Mouse (Mus musculus) spleen, postnatal 14 days (tissue): Measurements from ENCODE around the gene Fyco1.

ENCODE experiments used
- DNase-seq, 2 experiments: peaks; one replicate each; pipeline ENCODE4 v3.0.0; 2021 to 2022; ENCODE audit warnings: low spot score in 2 of 2

Gene Fyco1

DNA sequence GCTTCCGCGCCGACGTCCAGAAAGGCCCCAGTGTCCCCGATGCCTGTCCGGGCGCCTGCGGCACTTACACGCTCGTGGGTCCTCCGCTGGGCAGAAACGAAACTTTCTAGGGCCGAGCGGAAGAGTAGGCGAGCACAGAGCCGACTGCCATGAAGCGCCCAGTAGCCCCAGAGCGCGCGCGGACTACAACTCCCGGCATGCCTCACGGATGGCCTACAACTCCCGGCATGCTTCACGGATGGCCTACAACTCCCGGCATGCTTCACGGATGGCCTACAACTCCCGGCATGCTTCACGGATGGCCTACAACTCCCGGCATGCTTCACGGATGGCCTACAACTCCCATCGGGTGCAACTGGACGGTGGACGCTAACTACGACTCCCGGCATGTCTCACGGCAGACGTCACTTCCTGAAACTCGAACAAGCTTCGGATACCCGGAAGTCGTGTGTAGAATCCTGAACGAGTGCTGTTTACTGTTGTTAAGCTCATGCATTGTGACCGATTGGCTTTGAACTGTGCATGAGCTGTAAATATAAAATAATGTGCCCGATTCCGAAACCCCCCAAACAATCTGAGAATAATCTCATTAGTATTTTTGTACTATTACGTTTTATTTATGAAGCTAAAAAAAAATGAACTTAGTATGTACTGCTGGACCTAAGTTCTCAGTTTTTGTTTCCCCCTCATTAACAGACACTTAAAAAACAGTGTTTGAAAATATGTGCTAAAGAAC is at the start of gene Fyco1:
Gene Fyco1, minus strand, starts transcription at position 187 of the 736 bp plus-strand sequence.
- DNase-seq = peak; percentile 85 to 89

DNA sequence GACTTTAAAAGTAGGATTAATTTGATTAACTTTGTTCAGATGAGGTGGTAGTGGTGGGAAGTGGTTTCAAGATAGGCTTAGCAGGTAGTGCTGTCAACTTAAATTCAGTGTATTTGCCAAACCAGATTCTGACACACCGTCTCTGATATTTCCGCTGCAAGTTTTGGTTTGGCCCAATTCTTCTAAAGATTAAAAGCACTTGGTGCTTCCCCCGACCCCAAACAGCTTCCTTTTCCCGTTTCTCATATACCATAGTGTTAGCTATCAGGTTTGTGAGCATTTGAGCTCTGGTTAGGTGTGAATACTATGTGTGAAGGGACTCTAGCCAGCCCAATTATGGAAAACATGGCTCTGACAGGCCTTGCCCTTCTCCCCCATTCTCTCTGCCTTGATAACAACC is 20.4 kb upstream of the Fyco1 start:
- DNase-seq = no peak

GRCm38 (mm10) chr9:123869167-123869784 is 17.6 kb upstream of the Fyco1 start:
- DNase-seq = no peak

GRCm38 (mm10) chr9:123863641-123864040 is 11.9 kb upstream of the Fyco1 start:
- DNase-seq = no peak

GRCm38 (mm10) chr9:123862895-123863616 is 11.4 kb upstream of the Fyco1 start:
- no peak for DNase-seq

GRCm38 (mm10) chr9:123861929-123862328 is 10.2 kb upstream of the Fyco1 start, which contains the start of gene Xcr1:
Gene Xcr1, minus strand, starts transcription at chr9:123862029.
- no peak for DNase-seq

DNA sequence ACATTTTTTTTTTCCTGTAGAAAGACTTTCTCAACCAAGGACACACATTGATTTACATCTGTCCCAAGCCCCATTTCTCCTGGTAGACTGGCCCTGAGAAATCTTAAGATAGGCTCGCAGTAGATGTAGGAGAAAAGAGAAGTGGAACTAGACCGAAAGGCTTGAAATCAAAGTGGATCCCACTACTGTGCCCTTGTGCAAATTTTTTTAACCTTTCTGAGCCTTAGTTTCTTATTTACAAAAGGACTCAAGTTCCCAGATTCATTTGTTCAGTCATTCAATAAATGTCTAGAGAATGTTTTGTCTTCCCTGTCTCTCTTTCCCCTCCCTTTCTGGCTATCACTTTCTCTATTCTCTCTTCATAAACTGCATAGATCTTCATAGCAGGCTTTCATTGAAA is 5.1 kb upstream of the Fyco1 start:
- DNase-seq = no peak

DNA sequence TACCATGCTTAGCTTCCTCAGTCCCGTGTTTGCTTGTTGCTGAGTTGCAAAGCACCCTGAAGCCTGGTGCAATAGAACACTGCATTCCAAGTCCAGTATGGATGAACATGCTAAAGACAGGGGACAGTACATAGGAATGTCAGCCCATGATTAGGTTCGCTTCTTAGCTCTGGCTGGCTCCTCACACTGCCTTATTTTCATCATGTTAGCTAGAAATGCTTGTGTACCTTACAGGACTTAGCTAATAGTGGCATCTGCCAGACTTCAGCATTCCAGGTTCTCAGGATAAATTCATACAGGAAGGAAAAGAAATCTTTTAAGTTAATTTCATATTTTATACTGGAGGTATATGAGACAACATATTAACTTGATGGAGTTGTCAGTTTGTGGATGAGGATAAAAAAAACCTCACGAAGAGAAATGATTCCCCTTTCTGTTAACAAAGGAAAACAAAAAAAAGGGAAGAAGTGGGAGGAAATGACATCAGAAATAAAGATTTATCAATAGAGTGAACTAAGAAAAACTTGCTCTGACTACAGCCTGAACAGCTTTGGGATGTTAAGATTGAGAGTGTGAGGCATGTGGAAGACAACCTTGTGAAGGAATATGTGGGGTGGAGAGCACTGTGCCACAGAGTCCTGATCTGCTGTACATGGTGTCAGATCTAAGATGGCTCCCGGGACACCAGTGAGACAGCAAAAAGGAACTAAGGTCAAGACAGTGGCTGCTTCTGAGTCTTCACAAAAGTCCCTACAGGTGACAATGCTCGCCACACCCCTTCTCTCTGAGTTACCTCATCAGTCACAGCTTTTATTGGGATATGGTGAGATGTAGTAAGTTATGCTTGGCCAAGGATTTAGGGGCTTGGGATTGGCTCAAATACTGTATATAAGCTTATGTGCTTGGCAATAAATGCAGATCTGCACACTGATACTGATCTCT is 1.0 kb upstream of the Fyco1 start:
- no peak for DNase-seq

DNA sequence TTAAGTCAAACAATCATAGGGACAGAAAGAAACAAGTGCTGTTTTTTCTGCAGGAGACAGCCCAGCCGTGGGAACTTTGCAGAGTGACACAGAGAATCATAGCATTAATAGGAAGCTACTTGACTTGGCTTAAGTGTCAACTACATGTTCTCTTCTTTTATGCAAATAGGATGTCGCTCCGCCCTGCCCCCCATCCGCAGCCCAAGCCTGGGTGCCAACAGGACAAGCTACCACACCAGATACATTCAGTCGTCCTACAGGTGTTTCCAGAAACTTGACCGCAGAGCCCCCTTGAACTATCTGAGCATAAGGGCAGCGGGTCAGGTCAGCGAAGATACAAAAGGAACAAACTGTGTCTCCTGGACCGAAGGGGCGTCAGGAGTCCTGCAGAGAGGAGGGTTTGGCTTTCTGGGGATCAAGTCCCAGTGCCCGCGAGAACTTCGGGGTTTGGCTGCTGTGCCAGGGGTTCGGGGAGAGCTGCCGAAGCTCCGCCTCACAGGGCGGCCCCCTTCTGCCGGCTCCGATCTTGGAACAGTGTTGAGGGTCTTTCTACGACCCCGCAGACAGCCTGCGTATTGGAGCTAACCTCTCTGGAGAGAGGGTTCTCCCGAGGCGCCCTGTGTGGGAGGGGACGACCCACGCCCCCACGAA is 512 bp downstream of the Fyco1 start:
- DNase-seq = peak; percentile 68 to 76

GRCm38 (mm10) chr9:123850705-123851061 is 1.0 kb downstream of the Fyco1 start:
- peak in 1 of 2 experiments; percentile 30 for DNase-seq

DNA sequence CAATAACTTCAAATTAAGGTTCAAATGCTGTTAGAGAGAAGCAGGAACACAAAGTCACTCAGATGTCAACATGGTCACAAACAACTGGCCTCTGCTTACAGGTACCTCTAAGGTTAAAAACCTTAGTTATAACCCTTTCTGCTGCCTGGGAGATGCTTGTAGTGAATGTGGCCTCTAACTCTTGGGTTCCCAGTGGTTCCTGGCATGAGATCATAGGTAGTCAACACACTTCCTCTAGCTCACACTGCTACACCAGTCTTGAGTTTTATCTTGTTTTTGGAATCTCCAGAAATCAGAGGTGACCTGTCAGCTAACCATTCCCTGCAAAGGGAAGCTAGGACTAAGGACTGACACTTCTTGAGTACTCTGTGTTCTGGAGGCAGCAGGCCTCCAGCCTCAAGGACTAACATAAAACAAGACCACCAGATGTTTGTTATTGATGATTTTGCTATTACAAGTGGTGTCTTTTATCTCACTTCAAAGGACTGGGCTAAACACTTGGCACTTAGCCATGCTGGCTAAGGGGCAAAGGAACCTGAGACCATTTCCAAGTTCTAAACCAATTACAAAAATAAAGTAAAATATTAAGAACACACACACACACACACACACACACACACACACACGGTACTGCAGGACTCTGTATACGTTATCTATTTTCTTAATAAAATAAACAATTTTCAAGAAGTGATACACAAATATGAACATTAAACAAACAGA is 1.6 kb downstream of the Fyco1 start:
- no peak for DNase-seq

GRCm38 (mm10) chr9:123846490-123846889 is 5.2 kb downstream of the Fyco1 start:
- no peak for DNase-seq

GRCm38 (mm10) chr9:123845120-123845519 is 6.6 kb downstream of the Fyco1 start:
- DNase-seq = no peak

DNA sequence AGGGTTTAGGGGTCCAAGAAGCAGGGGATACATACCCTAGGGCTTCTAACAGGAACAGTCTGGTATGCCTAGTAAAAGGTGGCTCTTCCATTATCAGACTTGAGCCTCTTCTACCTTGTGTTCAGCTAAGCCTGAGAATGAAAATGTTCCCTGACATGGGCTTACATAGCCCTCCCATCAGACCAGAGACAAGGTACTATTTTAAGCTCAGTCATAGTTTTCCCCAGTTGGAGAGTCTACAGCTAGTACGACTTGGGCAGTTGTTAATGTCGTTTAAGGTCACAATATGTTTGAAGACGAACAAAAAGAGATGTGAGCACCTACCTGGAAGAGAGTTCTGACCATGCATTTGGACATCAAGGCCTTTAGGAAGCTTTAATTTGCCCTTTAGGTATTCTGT is 7.2 kb downstream of the Fyco1 start:
- DNase-seq = no peak

DNA sequence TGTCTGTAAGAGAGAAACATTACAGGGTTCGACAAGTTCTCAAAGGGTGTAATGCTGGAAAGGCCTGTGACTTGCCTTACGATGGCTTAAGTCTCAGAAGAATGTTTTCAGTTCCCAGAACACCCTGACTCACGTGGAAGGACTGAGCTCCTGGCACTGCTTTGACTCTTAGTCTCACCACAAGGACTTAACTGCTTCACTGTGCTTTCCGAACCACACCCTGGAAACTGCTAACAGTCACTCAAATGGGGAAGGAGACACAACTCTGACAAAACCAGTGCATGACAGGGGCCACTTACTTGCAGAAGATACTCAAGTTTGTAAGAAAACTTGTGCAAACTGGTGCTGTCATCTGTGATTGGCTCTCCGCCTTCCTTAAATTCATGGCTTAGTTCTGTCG is 11.5 kb downstream of the Fyco1 start:
- no peak for DNase-seq

- DNase-seq = no peak
Observed at GRCm38 (mm10) chr9:123835851-123836250, 15.8 kb downstream of the Fyco1 start.

DNA sequence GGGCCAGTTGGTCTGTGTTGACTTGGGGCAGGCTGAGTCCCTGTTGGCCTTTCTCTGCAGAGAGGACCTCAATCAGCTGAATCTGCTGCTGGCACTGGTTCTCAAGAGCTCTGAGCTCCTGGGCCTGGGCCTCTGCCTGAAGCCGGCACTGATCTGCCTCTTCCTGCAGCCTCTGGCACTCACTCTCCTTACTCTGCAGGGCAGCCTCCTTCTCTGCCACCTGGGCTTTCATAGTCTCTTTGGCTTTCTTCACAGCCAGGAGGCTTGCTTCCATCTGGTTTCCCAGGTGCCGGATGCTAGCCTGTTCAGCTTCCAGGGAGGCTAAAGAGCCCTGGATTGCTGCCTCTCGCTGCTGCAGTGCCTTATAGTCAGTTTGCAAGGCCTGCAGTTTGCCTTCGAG is 22.8 kb downstream of the Fyco1 start:
- no peak for DNase-seq

GRCm38 (mm10) chr9:123826631-123827030 is 25.1 kb downstream of the Fyco1 start:
- DNase-seq = no peak

DNA sequence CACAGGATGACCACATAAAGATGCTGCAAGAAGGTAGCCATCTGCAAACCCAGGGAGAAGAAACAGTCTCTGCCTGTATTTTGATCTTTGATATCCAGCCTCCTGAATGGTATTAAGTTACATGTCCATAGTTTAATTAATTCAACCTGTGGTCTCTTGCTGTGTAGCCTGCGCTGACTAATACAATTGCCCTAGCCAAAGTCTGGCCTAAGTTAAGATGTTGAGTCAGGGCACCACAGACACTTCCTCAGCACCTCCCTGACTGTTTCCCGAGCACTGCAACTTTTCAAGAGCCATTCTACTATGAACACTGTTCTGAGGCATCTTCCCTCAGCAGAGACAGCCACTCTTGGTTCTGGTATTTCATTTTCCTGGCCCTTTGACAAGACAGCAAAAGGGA is 33.1 kb downstream of the Fyco1 start:
- DNase-seq = no peak

DNA sequence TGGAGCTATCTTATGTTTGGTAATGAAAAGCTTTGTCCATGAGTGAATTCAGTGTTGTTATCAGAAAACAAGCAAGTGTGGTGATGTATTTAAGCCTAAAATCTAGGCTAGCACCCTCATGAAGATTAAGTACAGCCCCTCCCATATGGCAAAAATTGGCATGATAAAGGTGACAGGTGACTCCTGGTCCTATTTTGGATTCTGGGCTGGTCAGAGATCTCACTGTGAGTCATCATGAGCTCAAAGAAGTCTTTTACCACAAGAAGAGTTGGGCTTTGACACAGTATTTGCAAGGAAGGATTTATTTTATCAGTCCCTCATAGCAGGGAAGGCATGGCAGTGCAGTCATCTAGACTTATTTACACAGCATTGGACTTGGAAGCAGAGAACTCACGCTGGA is 35.7 kb downstream of the Fyco1 start:
- DNase-seq = no peak

DNA sequence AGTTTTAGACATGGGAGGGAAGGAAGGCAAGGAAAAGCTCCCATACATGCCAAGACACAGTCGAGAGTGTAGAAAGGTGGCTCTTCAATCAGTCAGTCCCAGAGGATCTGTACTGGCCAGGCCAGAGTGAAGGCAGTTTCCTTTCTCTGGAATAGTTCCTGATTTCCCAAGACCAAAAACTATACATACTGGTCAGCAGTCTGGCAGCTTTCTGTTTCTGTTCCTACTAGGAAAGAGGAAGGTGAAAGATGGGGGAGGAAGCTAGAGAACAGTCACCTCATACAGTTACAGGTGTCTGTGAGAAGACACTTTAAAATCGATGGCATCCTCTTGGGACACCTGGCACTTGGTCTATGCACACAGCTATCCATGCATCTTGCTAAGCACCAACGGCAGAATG is 36.3 kb downstream of the Fyco1 start:
- DNase-seq = no peak
